Mouse (Mus musculus): ENCODE results near the gene Tm4sf19. TPM values are rescaled to one million over a fixed set of nuclear protein-coding genes. Genes with fewer than 3 reads are reported as not detected.

The Tm4sf19 gene
- 0.48 TPM in 1 of 2 replicates, not detected in the other for total RNA-seq (2012; rRNA removed)

GRCm38 (mm10) chr16:32400267-32400666 is at the start of gene Tm4sf19:
Tm4sf19 (plus strand) TSS chr16:32400506.
- H3K27ac ChIP-seq (ENCODE audit: insufficient read depth, low read depth, low read length, poor library complexity, severe bottlenecking) = no peak within 1 kb of the TSS
- no peak within 1 kb of the TSS for H3K4me3 ChIP-seq (ENCODE audit: insufficient read depth in 1 of 2, low read depth in 1 of 2, low read length in 2 of 2, poor library complexity in 1 of 2, severe bottlenecking in 1 of 2)
- no peak for DNase-seq (ENCODE audit: low read depth, low spot score)
- TF ChIP-seq CHD2 (IDR thresholded peaks at IDR 0.05; ENCODE audit: low read depth, low read length) (no peak), ZC3H11A (IDR thresholded peaks at IDR 0.05; ENCODE audit: borderline replicate concordance, low read depth, low read length) (no peak), ZNF384 (IDR thresholded peaks at IDR 0.05; ENCODE audit: low read depth, low read length) (no peak), HCFC1 (IDR thresholded peaks at IDR 0.05; ENCODE audit: borderline replicate concordance, insufficient read depth, low read length) (no peak), MAFK (IDR thresholded peaks at IDR 0.05; ENCODE audit: insufficient read depth, low read depth, low read length) (no peak)
- no peaks in the 10 kb centered on the region for H3K36me3 ChIP-seq (ENCODE audit: control insufficient read depth, insufficient read depth, low read length, poor library complexity, severe bottlenecking)
- no peaks in the 10 kb centered on the region for H3K9me3 ChIP-seq (ENCODE audit: control insufficient read depth, insufficient read depth, low read depth, low read length)
- no peaks in the 10 kb centered on the region for H3K4me1 ChIP-seq (ENCODE audit: control insufficient read depth in 2 of 2, insufficient read depth in 2 of 2, low read length in 2 of 2, poor library complexity in 1 of 2)
- in situ Hi-C loops (cut with MboI; ENCODE audit: low sequenced_read_pairs in 2 of 2, unreplicated experiment in 2 of 2) = no loop called here
- H3K9ac ChIP-seq (ENCODE audit: insufficient read depth, low read depth, low read length, poor library complexity, severe bottlenecking) = no peak within 1 kb of the TSS

- H3K4me1 ChIP-seq (ENCODE audit: control insufficient read depth in 2 of 2, insufficient read depth in 2 of 2, low read length in 2 of 2, poor library complexity in 1 of 2) = peaks cover 0 to 3% of the 10 kb centered on the region in 2 experiments; a peak in 1 of 4 replicates
- no peak overlapping the region for H3K4me3 ChIP-seq (ENCODE audit: insufficient read depth in 1 of 2, low read depth in 1 of 2, low read length in 2 of 2, poor library complexity in 1 of 2, severe bottlenecking in 1 of 2)
- no peak for DNase-seq (ENCODE audit: low read depth, low spot score)
- peaks cover 3% of the 10 kb centered on the region for H3K36me3 ChIP-seq (ENCODE audit: control insufficient read depth, insufficient read depth, low read length, poor library complexity, severe bottlenecking)
- no peak for TF ChIP-seq HCFC1 (IDR thresholded peaks at IDR 0.05; ENCODE audit: borderline replicate concordance, insufficient read depth, low read length)
- TF ChIP-seq CHD2 (IDR thresholded peaks at IDR 0.05; ENCODE audit: low read depth, low read length) = no peak
- no peak for TF ChIP-seq ZNF384 (IDR thresholded peaks at IDR 0.05; ENCODE audit: low read depth, low read length)
- TF ChIP-seq ZC3H11A (IDR thresholded peaks at IDR 0.05; ENCODE audit: borderline replicate concordance, low read depth, low read length) = no peak
- TF ChIP-seq MAFK (IDR thresholded peaks at IDR 0.05; ENCODE audit: insufficient read depth, low read depth, low read length) = no peak
- no peak overlapping the region for H3K27ac ChIP-seq (ENCODE audit: insufficient read depth, low read depth, low read length, poor library complexity, severe bottlenecking)
- H3K9ac ChIP-seq (ENCODE audit: insufficient read depth, low read depth, low read length, poor library complexity, severe bottlenecking) = no peak overlapping the region
- H3K9me3 ChIP-seq (ENCODE audit: control insufficient read depth, insufficient read depth, low read depth, low read length) = no peaks in the 10 kb centered on the region
- in situ Hi-C loops (cut with MboI; ENCODE audit: low sequenced_read_pairs in 2 of 2, unreplicated experiment in 2 of 2) = no loop called here
These were observed 49.5 kb upstream of the Tm4sf19 start for GRCm38 (mm10) chr16:32350776-32351175.

- TF ChIP-seq ZNF384 (IDR thresholded peaks at IDR 0.05; ENCODE audit: low read depth, low read length) (no peak), MAFK (IDR thresholded peaks at IDR 0.05; ENCODE audit: insufficient read depth, low read depth, low read length) (peak; percentile 75)
- no peaks in the 10 kb centered on the region for H3K4me1 ChIP-seq (ENCODE audit: control insufficient read depth in 2 of 2, insufficient read depth in 2 of 2, low read length in 2 of 2, poor library complexity in 1 of 2)
- no peak overlapping the region for H3K27ac ChIP-seq (ENCODE audit: insufficient read depth, low read depth, low read length, poor library complexity, severe bottlenecking)
- in situ Hi-C loops (cut with MboI; ENCODE audit: low sequenced_read_pairs in 2 of 2, unreplicated experiment in 2 of 2) = no loop called here
- no peak overlapping the region for H3K9ac ChIP-seq (ENCODE audit: insufficient read depth, low read depth, low read length, poor library complexity, severe bottlenecking)
- H3K9me3 ChIP-seq (ENCODE audit: control insufficient read depth, insufficient read depth, low read depth, low read length) = no peaks in the 10 kb centered on the region
- no peak overlapping the region for H3K4me3 ChIP-seq (ENCODE audit: insufficient read depth in 1 of 2, low read depth in 1 of 2, low read length in 2 of 2, poor library complexity in 1 of 2, severe bottlenecking in 1 of 2)
- no peaks in the 10 kb centered on the region; the same call in 1 of the 2 replicates for H3K36me3 ChIP-seq (ENCODE audit: control insufficient read depth, insufficient read depth, low read length, poor library complexity, severe bottlenecking)
- DNase-seq (ENCODE audit: low read depth, low spot score) = peak; percentile 1
These were observed 36.8 kb upstream of the Tm4sf19 start for GRCm38 (mm10) chr16:32363530-32363929.

GRCm38 (mm10) chr16:32371351-32371750 is 29.0 kb upstream of the Tm4sf19 start:
- Histone ChIP-seq H3K36me3 (ENCODE audit: control insufficient read depth, insufficient read depth, low read length, poor library complexity, severe bottlenecking) (peaks cover 9% of the 10 kb centered on the region), H3K9ac (ENCODE audit: insufficient read depth, low read depth, low read length, poor library complexity, severe bottlenecking) (no peak overlapping the region), H3K4me3 (ENCODE audit: insufficient read depth in 1 of 2, low read depth in 1 of 2, low read length in 2 of 2, poor library complexity in 1 of 2, severe bottlenecking in 1 of 2) (no peak overlapping the region), H3K27ac (ENCODE audit: insufficient read depth, low read depth, low read length, poor library complexity, severe bottlenecking) (no peak overlapping the region), H3K4me1 (ENCODE audit: control insufficient read depth in 2 of 2, insufficient read depth in 2 of 2, low read length in 2 of 2, poor library complexity in 1 of 2) (no peaks in the 10 kb centered on the region), H3K9me3 (ENCODE audit: control insufficient read depth, insufficient read depth, low read depth, low read length) (no peaks in the 10 kb centered on the region)
- no peak for DNase-seq (ENCODE audit: low read depth, low spot score)
- in situ Hi-C loops (cut with MboI; ENCODE audit: low sequenced_read_pairs in 2 of 2, unreplicated experiment in 2 of 2) = no loop called here
- TF ChIP-seq ZNF384 (IDR thresholded peaks at IDR 0.05; ENCODE audit: low read depth, low read length) = no peak
- TF ChIP-seq ZC3H11A (IDR thresholded peaks at IDR 0.05; ENCODE audit: borderline replicate concordance, low read depth, low read length) = no peak
- no peak for TF ChIP-seq CHD2 (IDR thresholded peaks at IDR 0.05; ENCODE audit: low read depth, low read length)
- TF ChIP-seq MAFK (IDR thresholded peaks at IDR 0.05; ENCODE audit: insufficient read depth, low read depth, low read length) = no peak
- TF ChIP-seq HCFC1 (IDR thresholded peaks at IDR 0.05; ENCODE audit: borderline replicate concordance, insufficient read depth, low read length) = no peak

- no peak for DNase-seq (ENCODE audit: low read depth, low spot score)
- no peak overlapping the region for H3K27ac ChIP-seq (ENCODE audit: insufficient read depth, low read depth, low read length, poor library complexity, severe bottlenecking)
- no peaks in the 10 kb centered on the region for H3K9me3 ChIP-seq (ENCODE audit: control insufficient read depth, insufficient read depth, low read depth, low read length)
- in situ Hi-C loops (cut with MboI; ENCODE audit: low sequenced_read_pairs in 2 of 2, unreplicated experiment in 2 of 2) = no loop called here
- peaks cover 14% of the 10 kb centered on the region for H3K36me3 ChIP-seq (ENCODE audit: control insufficient read depth, insufficient read depth, low read length, poor library complexity, severe bottlenecking)
- no peaks in the 10 kb centered on the region for H3K4me1 ChIP-seq (ENCODE audit: control insufficient read depth in 2 of 2, insufficient read depth in 2 of 2, low read length in 2 of 2, poor library complexity in 1 of 2)
- no peak overlapping the region for H3K9ac ChIP-seq (ENCODE audit: insufficient read depth, low read depth, low read length, poor library complexity, severe bottlenecking)
- TF ChIP-seq CHD2 (IDR thresholded peaks at IDR 0.05; ENCODE audit: low read depth, low read length) (no peak), ZC3H11A (IDR thresholded peaks at IDR 0.05; ENCODE audit: borderline replicate concordance, low read depth, low read length) (no peak), ZNF384 (IDR thresholded peaks at IDR 0.05; ENCODE audit: low read depth, low read length) (no peak), HCFC1 (IDR thresholded peaks at IDR 0.05; ENCODE audit: borderline replicate concordance, insufficient read depth, low read length) (no peak), MAFK (IDR thresholded peaks at IDR 0.05; ENCODE audit: insufficient read depth, low read depth, low read length) (no peak)
- H3K4me3 ChIP-seq (ENCODE audit: insufficient read depth in 1 of 2, low read depth in 1 of 2, low read length in 2 of 2, poor library complexity in 1 of 2, severe bottlenecking in 1 of 2) = no peak overlapping the region
These were observed 20.7 kb upstream of the Tm4sf19 start for GRCm38 (mm10) chr16:32379575-32379974.

Measured in ES-E14 (cell line).